Mouse (Mus musculus) neural tube, embryonic 15.5 days (tissue): Measurements from ENCODE around the gene Ppp1r11. TPM values are rescaled to one million over a fixed set of nuclear protein-coding genes. Genes with fewer than 3 reads are reported as not detected.

Source experiments
- ATAC-seq: fragments of 200-750 bp; cut with Nextera tagmentation; 2 replicates; pipeline ENCODE4 v1.8.0; 2017; ENCODE audit warnings: mild to moderate bottlenecking, moderate TSS enrichment, moderate library complexity; ENCODE audit not compliant: low FRiP score
- H3K27ac ChIP-seq: fragments of 300-500 bp; sonication (generic); replicated peaks from 2 replicates; pipeline ENCODE4 v1.5.1; 2015; ENCODE audit warnings: mild to moderate bottlenecking, inconsistent platforms
- H3K27me3 ChIP-seq: fragments of 300-500 bp; sonication (generic); replicated peaks from 2 replicates; pipeline ENCODE4 v1.6.1; 2015; ENCODE audit warnings: inconsistent platforms
- H3K36me3 ChIP-seq: fragments of 300-500 bp; sonication (generic); 2 replicates; pipeline ENCODE4 v1.6.1; 2015; ENCODE audit warnings: inconsistent platforms
- H3K4me1 ChIP-seq: fragments of 300-500 bp; sonication (generic); 2 replicates; pipeline ENCODE4 v1.6.1; 2015; ENCODE audit warnings: inconsistent platforms
- H3K4me2 ChIP-seq: fragments of 300-500 bp; sonication (generic); 2 replicates; pipeline ENCODE4 v1.6.1; 2015; ENCODE audit warnings: inconsistent platforms, mild to moderate bottlenecking, moderate library complexity
- H3K4me3 ChIP-seq: fragments of 300-500 bp; sonication (generic); replicated peaks from 2 replicates; pipeline ENCODE4 v1.5.1; 2015; ENCODE audit warnings: mild to moderate bottlenecking, inconsistent platforms
- H3K9ac ChIP-seq: fragments of 300-500 bp; sonication (generic); replicated peaks from 2 replicates; pipeline ENCODE4 v1.6.1; 2015; ENCODE audit warnings: mild to moderate bottlenecking, inconsistent platforms
- H3K9me3 ChIP-seq: fragments of 300-500 bp; sonication (generic); replicated peaks from 2 replicates; pipeline ENCODE4 v1.6.1; 2016; ENCODE audit warnings: inconsistent platforms
- WGBS: fragments of 180-500 bp; shearing (Covaris S2); methylation state at CpG from one replicate; pipeline ENCODE4 v1.1.7; 2015; ENCODE audit warnings: mixed read lengths; 5-methylcytosine and 5-hydroxymethylcytosine counted together
- polyA plus RNA-seq: library from polyadenylated mRNA; unstranded; fragments of >200 nt; fragmentation: Nextera tagmentation; extraction: Ambion mirVana; gene quantifications from 2 replicates; pipeline ENCODE4 v1.2.1, GENCODE M21; 2015

Ppp1r11 gene
- polyA plus RNA-seq, 1 experiment from 2014 or later: 168 TPM

- H3K36me3 ChIP-seq: no peaks in the 10 kb centered on the region
- no peaks in the 10 kb centered on the region for H3K27me3 ChIP-seq
- no peak overlapping the region for H3K4me3 ChIP-seq
- no peaks in the 10 kb centered on the region for H3K9me3 ChIP-seq
- no peak overlapping the region for H3K4me2 ChIP-seq
- H3K4me1 ChIP-seq: no peaks in the 10 kb centered on the region
- no peak overlapping the region for H3K27ac ChIP-seq
- no peak for ATAC-seq
- WGBS: 88% methylated on average over 4 of the region's 4 CpGs
- no peak overlapping the region for H3K9ac ChIP-seq
Observed at GRCm38 (mm10) chr17:36931130-36931529, 20.4 kb downstream of the Ppp1r11 start.

- no peak for ATAC-seq
- Histone ChIP-seq H3K9ac (no peak overlapping the region), H3K36me3 (no peaks in the 10 kb centered on the region), H3K27ac (no peak overlapping the region), H3K4me1 (no peaks in the 10 kb centered on the region), H3K27me3 (no peaks in the 10 kb centered on the region), H3K9me3 (no peaks in the 10 kb centered on the region), H3K4me2 (no peak overlapping the region), H3K4me3 (no peak overlapping the region)
- 55% methylated on average over 6 of the region's 6 CpGs for WGBS
Observed at GRCm38 (mm10) chr17:36930233-36930632, 21.3 kb downstream of the Ppp1r11 start.

GRCm38 (mm10) chr17:36929236-36929932 lies 22.2 kb downstream of the Ppp1r11 start:
- H3K4me2 ChIP-seq: no peak overlapping the region
- no peaks in the 10 kb centered on the region for H3K9me3 ChIP-seq
- H3K4me1 ChIP-seq: no peaks in the 10 kb centered on the region
- H3K36me3 ChIP-seq: no peaks in the 10 kb centered on the region
- no peak overlapping the region for H3K4me3 ChIP-seq
- no peak for ATAC-seq
- WGBS: 75% methylated on average over 12 of the region's 12 CpGs
- H3K27me3 ChIP-seq: no peaks in the 10 kb centered on the region
- no peak overlapping the region for H3K9ac ChIP-seq
- no peak overlapping the region for H3K27ac ChIP-seq

GRCm38 (mm10) chr17:36927496-36928120 lies 23.9 kb downstream of the Ppp1r11 start:
- no peak for ATAC-seq
- Histone ChIP-seq H3K4me3 (no peak overlapping the region), H3K4me2 (no peak overlapping the region), H3K27me3 (no peaks in the 10 kb centered on the region), H3K4me1 (no peaks in the 10 kb centered on the region), H3K27ac (no peak overlapping the region), H3K9me3 (no peaks in the 10 kb centered on the region), H3K36me3 (no peaks in the 10 kb centered on the region), H3K9ac (no peak overlapping the region)
- WGBS: 71% methylated on average over 10 of the region's 10 CpGs

GRCm38 (mm10) chr17:36923491-36923890 lies 28.1 kb downstream of the Ppp1r11 start:
- Histone ChIP-seq H3K27ac (no peak overlapping the region), H3K9me3 (no peaks in the 10 kb centered on the region), H3K9ac (no peak overlapping the region), H3K4me1 (no peaks in the 10 kb centered on the region), H3K4me3 (no peak overlapping the region), H3K36me3 (no peaks in the 10 kb centered on the region), H3K27me3 (no peaks in the 10 kb centered on the region), H3K4me2 (no peak overlapping the region)
- no peak for ATAC-seq
- WGBS: 67% methylated on average over 4 of the region's 4 CpGs

- 89% methylated on average over 4 of the region's 4 CpGs for WGBS
- H3K27ac ChIP-seq: no peak overlapping the region
Observed at GRCm38 (mm10) chr17:36922715-36923114, 28.8 kb downstream of the Ppp1r11 start.

GRCm38 (mm10) chr17:36920239-36920638 lies 31.3 kb downstream of the Ppp1r11 start:
- Histone ChIP-seq H3K27me3 (no peaks in the 10 kb centered on the region), H3K36me3 (no peaks in the 10 kb centered on the region), H3K4me2 (no peak overlapping the region), H3K27ac (no peak overlapping the region), H3K9ac (no peak overlapping the region), H3K9me3 (no peaks in the 10 kb centered on the region), H3K4me3 (no peak overlapping the region), H3K4me1 (no peaks in the 10 kb centered on the region)
- ATAC-seq: no peak
- 58% methylated on average over 15 of the region's 15 CpGs for WGBS

More at GRCm38 (mm10) chr17:36922715-36923114, 28.8 kb downstream of the Ppp1r11 start:
- no peaks in the 10 kb centered on the region for H3K4me1 ChIP-seq
- H3K27me3 ChIP-seq: no peaks in the 10 kb centered on the region
- no peak overlapping the region for H3K4me2 ChIP-seq
- no peak overlapping the region for H3K9ac ChIP-seq
- H3K9me3 ChIP-seq: no peaks in the 10 kb centered on the region
- H3K4me3 ChIP-seq: no peak overlapping the region
- H3K36me3 ChIP-seq: no peaks in the 10 kb centered on the region
- ATAC-seq: no peak

GRCm38 (mm10) chr17:36915076-36915475 lies 36.5 kb downstream of the Ppp1r11 start:
- no peak overlapping the region for H3K9ac ChIP-seq
- H3K36me3 ChIP-seq: no peaks in the 10 kb centered on the region
- H3K4me3 ChIP-seq: no peak overlapping the region
- no peaks in the 10 kb centered on the region for H3K4me1 ChIP-seq
- no peaks in the 10 kb centered on the region for H3K27me3 ChIP-seq
- no peaks in the 10 kb centered on the region for H3K9me3 ChIP-seq
- H3K27ac ChIP-seq: no peak overlapping the region
- no peak overlapping the region for H3K4me2 ChIP-seq
- ATAC-seq: no peak
- WGBS: 14% methylated on average over 9 of the region's 9 CpGs

GRCm38 (mm10) chr17:36914108-36914507 lies 37.4 kb downstream of the Ppp1r11 start:
- no peak overlapping the region for H3K27ac ChIP-seq
- H3K36me3 ChIP-seq: no peaks in the 10 kb centered on the region
- no peak overlapping the region for H3K4me3 ChIP-seq
- 18% methylated on average over 2 of the region's 2 CpGs for WGBS
- H3K4me1 ChIP-seq: no peaks in the 10 kb centered on the region
- no peak overlapping the region for H3K4me2 ChIP-seq
- H3K9ac ChIP-seq: no peak overlapping the region
- no peak for ATAC-seq
- no peaks in the 10 kb centered on the region for H3K27me3 ChIP-seq
- H3K9me3 ChIP-seq: no peaks in the 10 kb centered on the region

GRCm38 (mm10) chr17:36912031-36912430 lies 39.5 kb downstream of the Ppp1r11 start:
- Histone ChIP-seq H3K36me3 (no peaks in the 10 kb centered on the region), H3K27me3 (no peaks in the 10 kb centered on the region), H3K4me3 (no peak overlapping the region), H3K4me1 (no peaks in the 10 kb centered on the region), H3K9me3 (no peaks in the 10 kb centered on the region), H3K9ac (no peak overlapping the region), H3K4me2 (no peak overlapping the region), H3K27ac (no peak overlapping the region)
- 86% methylated on average over 2 of the region's 2 CpGs for whole genome bisulfite sequencing
- ATAC-seq: no peak

GRCm38 (mm10) chr17:36909802-36910201 lies 41.7 kb downstream of the Ppp1r11 start:
- Histone ChIP-seq H3K27me3 (no peaks in the 10 kb centered on the region), H3K36me3 (no peaks in the 10 kb centered on the region), H3K27ac (no peak overlapping the region), H3K4me1 (no peaks in the 10 kb centered on the region), H3K9ac (no peak overlapping the region), H3K4me2 (no peak overlapping the region), H3K4me3 (no peak overlapping the region), H3K9me3 (no peaks in the 10 kb centered on the region)
- ATAC-seq: no peak
- WGBS: 68% methylated on average over 4 of the region's 4 CpGs

- WGBS: 62% methylated on average over 1 of the region's 1 CpGs
- H3K27me3 ChIP-seq: no peaks in the 10 kb centered on the region
- no peak overlapping the region for H3K27ac ChIP-seq
- H3K9ac ChIP-seq: no peak overlapping the region
- H3K4me2 ChIP-seq: no peak overlapping the region
- H3K9me3 ChIP-seq: no peaks in the 10 kb centered on the region
- no peaks in the 10 kb centered on the region for H3K36me3 ChIP-seq
- H3K4me1 ChIP-seq: no peaks in the 10 kb centered on the region
- H3K4me3 ChIP-seq: no peak overlapping the region
- no peak for ATAC-seq
Observed at GRCm38 (mm10) chr17:36908235-36908634, 43.3 kb downstream of the Ppp1r11 start.
